27 mouse cellular contexts compared by ENCODE assay signal in genomic region chr4:123110751-123111150, GRCm38 (mm10). TPM values are rescaled to one million over a fixed set of nuclear protein-coding genes. Genes with fewer than 3 reads are reported as not detected.
DNase-seq lines count a peak whose midpoint lies in the region; TF ChIP-seq lines count a peak whose summit lies in the region.
"Had no signal": no experiment of that assay in that cellular context is flagged by ENCODE, and none has a peak within 500 bp of the region (broad histone marks: within the 10 kb centered on the region; RNA-seq: fewer than 3 reads in every experiment).

No protein-coding gene starts in this region.

- intact Hi-C loops in heart, postnatal 14 days (cut with DNase I) = no loop called here
- intact Hi-C loops in left cerebral cortex, postnatal 36 days (cut with DNase I) = no loop called here
- intact Hi-C loops in left cerebral cortex, adult 2 months (cut with DNase I) = no loop called here

- no peak overlapping the region for H3K4me3 ChIP-seq in left cerebral cortex, adult 2 months
- H3K4me3 ChIP-seq: forebrain, embryonic 10.5 days; forebrain, embryonic 13.5 days; gastrocnemius, adult 2 months; heart, embryonic 12.5 days; heart, embryonic 15.5 days had no signal

- no peak overlapping the region for H3K27ac ChIP-seq in left cerebral cortex, adult 2 months
- H3K27ac ChIP-seq: forebrain, embryonic 10.5 days; forebrain, embryonic 13.5 days; gastrocnemius, adult 2 months; heart, embryonic 15.5 days; hindbrain, embryonic 14.5 days; hindbrain, postnatal 0 days had no signal

- no peak for TF ChIP-seq CTCF in left cerebral cortex, adult 2 months (IDR thresholded peaks at IDR 0.05)

- peak; percentile 85 for DNase-seq in heart, adult 11 months
- DNase-seq in heart, postnatal 14 days = no peak
- peak; percentile 29 to 36 for DNase-seq in left cerebral cortex, postnatal 36 days (ENCODE audit: low spot score in 2 of 2)
- DNase-seq in left cerebral cortex, adult 2 months (ENCODE audit: extremely low spot score in 1 of 2, low spot score in 2 of 2) = no peak
- DNase-seq in right cerebral cortex, postnatal 25 days = peak; percentile 30
- no peak for DNase-seq in right cerebral cortex, postnatal 10 days (ENCODE audit: low spot score in 2 of 2)
- peak; percentile 23 for DNase-seq in telencephalon, adult 2 months (ENCODE audit: low read depth, low spot score)
- DNase-seq in cerebellum, postnatal 14 days = no peak
- DNase-seq: adrenal gland, adult 2 months; adrenal gland, postnatal 14 days; cerebellum, adult 11-12 months; cerebellum, adult 8-10 months; cerebellum, postnatal 10 days; gastrocnemius, adult 2 months; gastrocnemius, postnatal 14 days; heart, adult 18-20 months; heart, postnatal 10 days; heart, postnatal 4 days had no signal

RNA-seq across cellular contexts. Expression of gene Oxct2b, which starts 5.3 kb away (rescaled TPM):
- not detected for total RNA-seq in heart, postnatal 14 days (2021)
- under 1 TPM in 1 of 2 experiments, not detected in 1; 0.34 TPM for total RNA-seq in left cerebral cortex, postnatal 36 days (2021)
- under 1 TPM; 0.25 to 0.30 TPM for total RNA-seq in left cerebral cortex, adult 2 months (2021)
- total RNA-seq: adrenal gland, adult 2 months; adrenal gland, postnatal 14 days; adrenal gland, postnatal 4 days; gastrocnemius, adult 2 months; gastrocnemius, postnatal 14 days; heart, adult 18-20 months; heart, postnatal 10 days; heart, postnatal 4 days; MEL had no signal

RNA-seq across cellular contexts. Expression of gene Bmp8b, which starts 5.8 kb away (rescaled TPM):
- not detected for total RNA-seq in heart, postnatal 14 days (2021)
- total RNA-seq in left cerebral cortex, postnatal 36 days (2021) = under 1 TPM; 0.14 to 0.15 TPM
- under 1 TPM in 1 of 2 experiments, not detected in 1; 0.26 TPM for total RNA-seq in left cerebral cortex, adult 2 months (2021)
- total RNA-seq: adrenal gland, adult 2 months; adrenal gland, postnatal 14 days; gastrocnemius, adult 2 months; gastrocnemius, postnatal 14 days; gastrocnemius, postnatal 4 days; heart, adult 18-20 months; heart, postnatal 10 days; heart, postnatal 4 days had no signal

RNA-seq across cellular contexts. Expression of gene Ppie, which starts 29.0 kb away (rescaled TPM):
- total RNA-seq in heart, postnatal 14 days (2021) = 10 to 100 TPM; 20.9 to 23.5 TPM
- total RNA-seq in left cerebral cortex, postnatal 36 days (2021) = 10 to 100 TPM; 16.4 to 23.4 TPM
- 10 to 100 TPM; 19.3 to 24.4 TPM for total RNA-seq in left cerebral cortex, adult 2 months (2021)

Comparison
In these comparisons a context has a peak if more than half of its experiments do, and no peak if none do; other contexts are left out.
1. DNase-seq: peak in heart, adult 11 months (single experiment), left cerebral cortex, postnatal 36 days (2 of 2), right cerebral cortex, postnatal 25 days (single experiment) and telencephalon, adult 2 months (single experiment); none in heart, postnatal 14 days (0 of 2), left cerebral cortex, adult 2 months (0 of 2), right cerebral cortex, postnatal 10 days (0 of 2) and cerebellum, postnatal 14 days (0 of 2).